In the genomic region with DNA sequence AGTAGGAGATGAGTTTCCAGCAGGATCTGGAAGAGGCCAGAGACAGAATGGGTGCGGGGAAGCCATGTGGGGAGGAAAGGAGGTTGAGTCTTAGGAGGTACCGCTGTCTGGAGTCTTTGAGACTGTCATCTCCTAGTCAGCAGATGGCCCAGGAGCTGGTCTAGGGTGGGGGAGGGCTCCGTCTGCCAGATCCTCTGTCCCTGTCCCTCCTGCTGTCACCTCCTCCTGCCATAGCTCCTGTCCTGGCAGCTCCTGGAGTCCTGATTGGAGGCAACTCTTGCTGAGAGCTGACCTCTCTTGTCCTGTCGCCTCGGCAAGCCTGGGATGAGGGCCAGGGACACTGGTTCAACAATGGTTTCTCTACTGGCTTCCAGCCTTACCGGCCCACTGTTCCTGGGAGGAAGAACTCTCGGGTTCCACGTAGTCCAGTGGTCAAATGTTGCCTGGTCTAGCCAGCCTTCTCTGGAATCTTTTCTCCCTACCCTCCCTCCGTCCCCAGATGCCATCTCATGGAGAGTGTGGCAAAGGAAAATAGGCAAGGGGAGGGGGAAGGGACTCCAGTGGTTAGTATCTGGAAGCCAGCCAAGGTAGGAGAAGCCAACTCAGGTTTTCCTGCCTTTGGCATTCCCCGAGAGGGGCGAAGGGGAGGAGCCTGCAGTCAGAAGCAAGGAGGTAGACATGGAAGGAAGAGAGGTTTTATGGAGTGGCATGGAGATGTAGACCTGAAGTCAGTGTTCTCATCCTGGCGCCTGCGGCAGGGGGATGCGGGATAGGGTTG, we compare ENCODE assay signal across 17 mouse cellular contexts. TPM values are rescaled to one million over a fixed set of nuclear protein-coding genes. Genes with fewer than 3 reads are reported as not detected.
DNase-seq lines count a peak whose midpoint lies in the region; ATAC-seq lines count a peak whose summit lies in the region.
"Had no signal": no experiment of that assay in that cellular context is flagged by ENCODE, and none has a peak within 500 bp of the region (broad histone marks: within the 10 kb centered on the region; RNA-seq: fewer than 3 reads in every experiment).

No protein-coding gene starts in this region.

- no peak overlapping the region for H3K27ac ChIP-seq in forebrain, embryonic 16.5 days (ENCODE audit: low read length)
- no peak overlapping the region for H3K27ac ChIP-seq in forebrain, embryonic 10.5 days
- H3K27ac ChIP-seq in neural tube, embryonic 13.5 days (replicated peaks), result 0 out of 2 replicates have a peak overlapping the region, but pooled peaks have one; percentile 46
- H3K27ac ChIP-seq in neural tube, embryonic 15.5 days (replicated peaks), result no peak overlapping the region
- H3K27ac ChIP-seq: heart, embryonic 13.5 days; liver, embryonic 13.5 days; macrophage; neural tube, embryonic 12.5 days had no signal

- H3K4me1 ChIP-seq in forebrain, embryonic 16.5 days (replicated peaks; ENCODE audit: control insufficient read depth, insufficient read depth, low read length), result peaks cover 12% of the 10 kb centered on the region
- H3K4me1 ChIP-seq in forebrain, embryonic 10.5 days, result peaks cover 15% of the 10 kb centered on the region
- peaks cover 28% of the 10 kb centered on the region for H3K4me1 ChIP-seq in neural tube, embryonic 13.5 days (replicated peaks)
- peaks cover 24% of the 10 kb centered on the region for H3K4me1 ChIP-seq in neural tube, embryonic 15.5 days
- H3K4me1 ChIP-seq: liver, embryonic 13.5 days had no signal

- DNase-seq in forebrain, embryonic 10.5 days (ENCODE audit: extremely low spot score, low spot score), result no peak
- DNase-seq in cerebellum, postnatal 25 days, result peak; percentile 95 to 97
- no peak for DNase-seq in spleen, postnatal 10 days (ENCODE audit: low spot score in 2 of 2)
- no peak for DNase-seq in gastrocnemius, adult 18-20 months (ENCODE audit: low spot score)
- DNase-seq in urinary bladder, postnatal 14 days (ENCODE audit: low spot score), result no peak
- DNase-seq: adrenal gland, postnatal 10 days; kidney, postnatal 4 days; liver, embryonic 13.5 days had no signal

- no peaks in the 10 kb centered on the region for H3K36me3 ChIP-seq in forebrain, embryonic 16.5 days (ENCODE audit: control insufficient read depth, insufficient read depth)
- no peaks in the 10 kb centered on the region for H3K36me3 ChIP-seq in forebrain, embryonic 10.5 days (replicated peaks)
- H3K36me3 ChIP-seq in neural tube, embryonic 13.5 days, result peaks cover 11% of the 10 kb centered on the region
- peaks cover 19% of the 10 kb centered on the region for H3K36me3 ChIP-seq in neural tube, embryonic 15.5 days
- H3K36me3 ChIP-seq: heart, embryonic 13.5 days; liver, embryonic 13.5 days; neural tube, embryonic 12.5 days had no signal

- no peak overlapping the region for H3K4me3 ChIP-seq in forebrain, embryonic 16.5 days (replicated peaks; ENCODE audit: low read length)
- no peak overlapping the region for H3K4me3 ChIP-seq in forebrain, embryonic 10.5 days
- H3K4me3 ChIP-seq in neural tube, embryonic 13.5 days, result no peak overlapping the region
- H3K4me3 ChIP-seq in neural tube, embryonic 15.5 days (replicated peaks), result no peak overlapping the region
- H3K4me3 ChIP-seq: heart, embryonic 13.5 days; liver, embryonic 13.5 days; neural tube, embryonic 12.5 days had no signal

- no peaks in the 10 kb centered on the region for H3K9me3 ChIP-seq in forebrain, embryonic 16.5 days (ENCODE audit: control insufficient read depth, low read length)
- H3K9me3 ChIP-seq in forebrain, embryonic 10.5 days, result no peaks in the 10 kb centered on the region
- H3K9me3 ChIP-seq in neural tube, embryonic 13.5 days, result no peaks in the 10 kb centered on the region
- H3K9me3 ChIP-seq in neural tube, embryonic 15.5 days (replicated peaks), result no peaks in the 10 kb centered on the region
- H3K9me3 ChIP-seq: heart, embryonic 13.5 days; liver, embryonic 13.5 days; neural tube, embryonic 12.5 days had no signal

- no peak overlapping the region for H3K9ac ChIP-seq in forebrain, embryonic 16.5 days (replicated peaks; ENCODE audit: low read depth, low read length)
- H3K9ac ChIP-seq in neural tube, embryonic 13.5 days, result no peak overlapping the region
- no peak overlapping the region for H3K9ac ChIP-seq in neural tube, embryonic 15.5 days (replicated peaks)
- H3K9ac ChIP-seq: heart, embryonic 13.5 days; liver, embryonic 13.5 days; neural tube, embryonic 12.5 days had no signal

- ATAC-seq in forebrain, embryonic 16.5 days, result peak; percentile 28; the same call in 1 of the 2 replicates
- 0 out of 2 replicates have a peak, but pooled peaks have one; percentile 15 for ATAC-seq in neural tube, embryonic 13.5 days (ENCODE audit: low read depth)
- no peak for ATAC-seq in neural tube, embryonic 15.5 days (ENCODE audit: low FRiP score)
- ATAC-seq: intestine, embryonic 16.5 days; Patski had no signal

- no peaks in the 10 kb centered on the region for H3K27me3 ChIP-seq in forebrain, embryonic 16.5 days (replicated peaks; ENCODE audit: control insufficient read depth, insufficient read depth, low read length)
- H3K27me3 ChIP-seq in forebrain, embryonic 10.5 days (ENCODE audit: poor library complexity, severe bottlenecking), result no peaks in the 10 kb centered on the region; the same call in 1 of the 2 replicates
- no peaks in the 10 kb centered on the region for H3K27me3 ChIP-seq in neural tube, embryonic 13.5 days
- H3K27me3 ChIP-seq in neural tube, embryonic 15.5 days (replicated peaks), result no peaks in the 10 kb centered on the region
- H3K27me3 ChIP-seq: liver, embryonic 13.5 days; neural tube, embryonic 12.5 days; Patski had no signal

- WGBS in forebrain, embryonic 16.5 days, result 56% methylated on average over 14 of the region's 14 CpGs
- WGBS in forebrain, embryonic 10.5 days, result 78% methylated on average over 14 of the region's 14 CpGs
- WGBS in neural tube, embryonic 13.5 days, result 68% methylated on average over 14 of the region's 14 CpGs
- 73% methylated on average over 14 of the region's 14 CpGs for WGBS in neural tube, embryonic 15.5 days

- H3K4me2 ChIP-seq in forebrain, embryonic 16.5 days (ENCODE audit: low read length), result no peak overlapping the region
- no peak overlapping the region for H3K4me2 ChIP-seq in neural tube, embryonic 13.5 days
- no peak overlapping the region for H3K4me2 ChIP-seq in neural tube, embryonic 15.5 days
- H3K4me2 ChIP-seq: heart, embryonic 13.5 days; liver, embryonic 13.5 days; neural tube, embryonic 12.5 days had no signal

RNA-seq across cellular contexts. Expression of a gene that starts 24.6 kb away (rescaled TPM):
- 7.7 and 8.3 TPM in 2 replicates for polyA plus RNA-seq in forebrain, embryonic 16.5 days (2015; fragmentation: Nextera tagmentation; extraction: Ambion mirVana)
- 1.0 and 1.2 TPM in 2 replicates for polyA plus RNA-seq in forebrain, embryonic 10.5 days (2016; fragmentation: Nextera tagmentation; extraction: Ambion mirVana)
- 12.3 and 13.4 TPM in 2 replicates for polyA plus RNA-seq in neural tube, embryonic 13.5 days (2015; fragmentation: Nextera tagmentation; extraction: Ambion mirVana)
- 20.9 and 25.1 TPM in 2 replicates for polyA plus RNA-seq in neural tube, embryonic 15.5 days (2015; fragmentation: Nextera tagmentation; extraction: Ambion mirVana)
- total RNA-seq in gastrocnemius, adult 18-20 months (2021), result under 1 TPM in 1 of 2 experiments, not detected in 1; 0.21 TPM
- polyA plus RNA-seq: C2C12, macrophage had no signal

RNA-seq across cellular contexts. Expression of a gene that starts 50.0 kb away (rescaled TPM):
- polyA plus RNA-seq in forebrain, embryonic 16.5 days (2015; fragmentation: Nextera tagmentation; extraction: Ambion mirVana), result 49.3 and 52.8 TPM in 2 replicates
- 78.0 and 79.1 TPM in 2 replicates for polyA plus RNA-seq in forebrain, embryonic 10.5 days (2016; fragmentation: Nextera tagmentation; extraction: Ambion mirVana)
- polyA plus RNA-seq in neural tube, embryonic 13.5 days (2015; fragmentation: Nextera tagmentation; extraction: Ambion mirVana), result 57.9 and 60.3 TPM in 2 replicates
- polyA plus RNA-seq in neural tube, embryonic 15.5 days (2015; fragmentation: Nextera tagmentation; extraction: Ambion mirVana), result 61.7 and 68.9 TPM in 2 replicates
- total RNA-seq in gastrocnemius, adult 18-20 months (2021), result 10 to 100 TPM; 36.3 to 36.9 TPM

Comparison
In these comparisons a context has a peak if more than half of its experiments do, and no peak if none do; other contexts are left out.
1. DNase-seq: peak in cerebellum, postnatal 25 days (2 of 2); none in forebrain, embryonic 10.5 days (single experiment), spleen, postnatal 10 days (0 of 2), gastrocnemius, adult 18-20 months (single experiment) and urinary bladder, postnatal 14 days (single experiment).